Mouse (Mus musculus) embryonic facial prominence, embryonic 10.5 days (tissue): Measurements from ENCODE around the gene St7. TPM values are rescaled to one million over a fixed set of nuclear protein-coding genes. Genes with fewer than 3 reads are reported as not detected.

ENCODE experiments used
- DNase-seq: peaks from one replicate; pipeline ENCODE4 v3.0.0-alpha.2; 2017; ENCODE audit warnings: low spot score
- H3K27ac ChIP-seq: fragments of 300-500 bp; sonication (generic); replicated peaks from 2 replicates; pipeline ENCODE4 v1.5.1; 2016; ENCODE audit warnings: mild to moderate bottlenecking
- H3K27me3 ChIP-seq: fragments of 300-500 bp; sonication (generic); replicated peaks from 2 replicates; pipeline ENCODE4 v1.6.1; 2016; ENCODE audit warnings: low read depth, mild to moderate bottlenecking; ENCODE audit not compliant: poor library complexity, severe bottlenecking
- H3K36me3 ChIP-seq: fragments of 300-500 bp; sonication (generic); replicated peaks from 2 replicates; pipeline ENCODE4 v1.6.1; 2016; ENCODE audit warnings: mild to moderate bottlenecking, moderate library complexity
- H3K4me1 ChIP-seq: fragments of 300-500 bp; sonication (generic); 2 replicates; pipeline ENCODE4 v1.6.1; 2016
- H3K4me3 ChIP-seq: fragments of 300-500 bp; sonication (generic); 2 replicates; pipeline ENCODE4 v1.5.1; 2016; ENCODE audit warnings: mild to moderate bottlenecking, moderate library complexity
- H3K9me3 ChIP-seq: fragments of 300-500 bp; sonication (generic); 2 replicates; pipeline ENCODE4 v1.6.1; 2016; ENCODE audit warnings: mild to moderate bottlenecking
- WGBS: fragments of 180-500 bp; shearing (Covaris S2); methylation state at CpG from one replicate; pipeline ENCODE4 v1.1.7; 2016; 5-methylcytosine and 5-hydroxymethylcytosine counted together
- polyA plus RNA-seq: library from polyadenylated mRNA; unstranded; fragments of >200 nt; fragmentation: Nextera tagmentation; extraction: Ambion mirVana; gene quantifications from 2 replicates; pipeline ENCODE4 v1.2.1, GENCODE M21; 2016

The St7 gene
- polyA plus RNA-seq, 1 experiment from 2014 or later = 19.0 TPM

- H3K4me3 ChIP-seq = no peak overlapping the region
- no peak for DNase-seq
- no peaks in the 10 kb centered on the region for H3K36me3 ChIP-seq
- H3K27me3 ChIP-seq = no peaks in the 10 kb centered on the region
- H3K27ac ChIP-seq = no peak overlapping the region
- WGBS = 89% methylated on average over 8 of the region's 8 CpGs
- H3K9me3 ChIP-seq = no peaks in the 10 kb centered on the region
- no peaks in the 10 kb centered on the region for H3K4me1 ChIP-seq
Measured at GRCm38 (mm10) chr6:17951779-17952178, 259.0 kb downstream of the St7 start.

- no peak for DNase-seq
- Histone ChIP-seq H3K4me3 (no peak overlapping the region), H3K4me1 (no peaks in the 10 kb centered on the region), H3K27me3 (no peaks in the 10 kb centered on the region), H3K36me3 (no peaks in the 10 kb centered on the region), H3K27ac (no peak overlapping the region), H3K9me3 (no peaks in the 10 kb centered on the region)
- 88% methylated on average over 3 of the region's 3 CpGs for WGBS
Measured at GRCm38 (mm10) chr6:17963455-17963854, 270.7 kb downstream of the St7 start.

GRCm38 (mm10) chr6:17968467-17969144, 275.9 kb downstream of the St7 start:
- Histone ChIP-seq H3K36me3 (no peaks in the 10 kb centered on the region), H3K4me1 (no peaks in the 10 kb centered on the region), H3K4me3 (no peak overlapping the region), H3K27ac (no peak overlapping the region), H3K9me3 (no peaks in the 10 kb centered on the region), H3K27me3 (no peaks in the 10 kb centered on the region)
- WGBS = 74% methylated on average over 1 of the region's 1 CpGs
- DNase-seq = peak; percentile 28

GRCm38 (mm10) chr6:17969815-17970214, 277.1 kb downstream of the St7 start:
- H3K36me3 ChIP-seq = no peaks in the 10 kb centered on the region
- WGBS = 81% methylated on average over 1 of the region's 1 CpGs
- no peak for DNase-seq
- H3K4me1 ChIP-seq = no peaks in the 10 kb centered on the region
- H3K27ac ChIP-seq = no peak overlapping the region
- H3K27me3 ChIP-seq = no peaks in the 10 kb centered on the region
- no peaks in the 10 kb centered on the region for H3K9me3 ChIP-seq
- no peak overlapping the region for H3K4me3 ChIP-seq

- DNase-seq = no peak
- Histone ChIP-seq H3K27ac (no peak overlapping the region), H3K36me3 (no peaks in the 10 kb centered on the region), H3K27me3 (no peaks in the 10 kb centered on the region), H3K4me3 (no peak overlapping the region), H3K9me3 (no peaks in the 10 kb centered on the region), H3K4me1 (no peaks in the 10 kb centered on the region)
Measured at GRCm38 (mm10) chr6:17971393-17971792, 278.7 kb downstream of the St7 start.

- Histone ChIP-seq H3K36me3 (no peaks in the 10 kb centered on the region), H3K27ac (no peak overlapping the region), H3K4me3 (no peak overlapping the region), H3K27me3 (no peaks in the 10 kb centered on the region), H3K4me1 (no peaks in the 10 kb centered on the region), H3K9me3 (no peaks in the 10 kb centered on the region)
- no peak for DNase-seq
- 91% methylated on average over 3 of the region's 3 CpGs for WGBS
Measured at GRCm38 (mm10) chr6:17974416-17974815, 281.7 kb downstream of the St7 start.

- no peak for DNase-seq
- Histone ChIP-seq H3K27ac (no peak overlapping the region), H3K4me3 (no peak overlapping the region), H3K27me3 (no peaks in the 10 kb centered on the region), H3K36me3 (no peaks in the 10 kb centered on the region), H3K4me1 (no peaks in the 10 kb centered on the region), H3K9me3 (no peaks in the 10 kb centered on the region)
- WGBS = 57% methylated on average over 1 of the region's 1 CpGs
Measured at GRCm38 (mm10) chr6:17977165-17977564, 284.4 kb downstream of the St7 start.

GRCm38 (mm10) chr6:17978324-17978723, 285.6 kb downstream of the St7 start:
- H3K9me3 ChIP-seq = no peaks in the 10 kb centered on the region
- H3K27ac ChIP-seq = no peak overlapping the region
- 82% methylated on average over 5 of the region's 5 CpGs for WGBS
- H3K4me3 ChIP-seq = no peak overlapping the region
- H3K27me3 ChIP-seq = no peaks in the 10 kb centered on the region
- H3K4me1 ChIP-seq = no peaks in the 10 kb centered on the region
- no peaks in the 10 kb centered on the region for H3K36me3 ChIP-seq
- no peak for DNase-seq

GRCm38 (mm10) chr6:17978881-17979280, 286.1 kb downstream of the St7 start:
- Histone ChIP-seq H3K27me3 (no peaks in the 10 kb centered on the region), H3K27ac (no peak overlapping the region), H3K9me3 (no peaks in the 10 kb centered on the region), H3K36me3 (no peaks in the 10 kb centered on the region), H3K4me3 (no peak overlapping the region), H3K4me1 (no peaks in the 10 kb centered on the region)
- DNase-seq = no peak
- WGBS = 90% methylated on average over 3 of the region's 3 CpGs

- Histone ChIP-seq H3K27ac (no peak overlapping the region), H3K9me3 (no peaks in the 10 kb centered on the region), H3K27me3 (no peaks in the 10 kb centered on the region), H3K36me3 (no peaks in the 10 kb centered on the region), H3K4me3 (no peak overlapping the region), H3K4me1 (no peaks in the 10 kb centered on the region)
- 78% methylated on average over 1 of the region's 1 CpGs for WGBS
- no peak for DNase-seq
Measured at GRCm38 (mm10) chr6:17979361-17979760, 286.6 kb downstream of the St7 start.

GRCm38 (mm10) chr6:17990173-17991028, 297.7 kb downstream of the St7 start:
- Histone ChIP-seq H3K27ac (no peak overlapping the region), H3K4me3 (no peak overlapping the region), H3K4me1 (peaks cover 5% of the 10 kb centered on the region; the same call in 1 of the 2 replicates), H3K9me3 (no peaks in the 10 kb centered on the region), H3K27me3 (no peaks in the 10 kb centered on the region), H3K36me3 (no peaks in the 10 kb centered on the region)
- WGBS = 94% methylated on average over 9 of the region's 9 CpGs
- DNase-seq = no peak

GRCm38 (mm10) chr6:17991625-17992024, 298.9 kb downstream of the St7 start:
- Histone ChIP-seq H3K4me3 (no peak overlapping the region), H3K4me1 (peaks cover 5% of the 10 kb centered on the region; the same call in 1 of the 2 replicates), H3K9me3 (no peaks in the 10 kb centered on the region), H3K36me3 (no peaks in the 10 kb centered on the region), H3K27me3 (no peaks in the 10 kb centered on the region), H3K27ac (no peak overlapping the region)
- WGBS = 62% methylated on average over 7 of the region's 7 CpGs
- DNase-seq = no peak
